Mouse (Mus musculus) MEL (cell line): ENCODE data around the gene Fbxo3.

Experiments used
- BHLHE40 ChIP-seq: IDR thresholded peaks from 2 replicates; pipeline ENCODE4 v1.6.1; 2012; ENCODE audit warnings: low read depth, mild to moderate bottlenecking, inconsistent platforms, low read length, improper control_type of control experiment, borderline replicate concordance
- CTCF ChIP-seq, 3 experiments: IDR thresholded peaks in 2 of 3; conservative IDR thresholded peaks in 1 of 3; 2 replicates each; pipeline ENCODE4 v1.5.1; 2011 to 2012; ENCODE audit warnings: low read length in 3 of 3, low read depth in 2 of 3, mild to moderate bottlenecking in 2 of 3, improper control_type of control experiment in 1 of 3, inconsistent platforms in 1 of 3, mixed read lengths in 1 of 3, moderate library complexity in 1 of 3; ENCODE audit not compliant: control insufficient read depth in 1 of 3, insufficient read depth in 1 of 3, poor library complexity in 1 of 3, severe bottlenecking in 1 of 3
- E2F4 ChIP-seq: IDR thresholded peaks from 2 replicates; pipeline ENCODE4 v1.6.1; 2011; ENCODE audit warnings: low read depth, low read length, improper control_type of control experiment, borderline replicate concordance
- EP300 ChIP-seq, 2 experiments: IDR thresholded peaks; 2 replicates each; pipeline ENCODE4 v1.6.1; 2011; ENCODE audit warnings: improper control_type of control experiment in 2 of 2, low read length in 2 of 2, low read depth in 1 of 2, mild to moderate bottlenecking in 1 of 2
- MAFK ChIP-seq: IDR thresholded peaks from 2 replicates; pipeline ENCODE4 v1.6.1; 2011; ENCODE audit warnings: low read depth, mild to moderate bottlenecking, low read length, improper control_type of control experiment, borderline replicate concordance
- MEF2A ChIP-seq: IDR thresholded peaks from 2 replicates; pipeline ENCODE4 v1.6.1; 2014; ENCODE audit warnings: low read depth, mild to moderate bottlenecking, inconsistent platforms, low read length, improper control_type of control experiment; ENCODE audit not compliant: poor library complexity, insufficient replicate concordance, severe bottlenecking; ENCODE audit errors: extremely low read depth
- POLR2A ChIP-seq, 2 experiments: IDR thresholded peaks; 2 replicates each; pipeline ENCODE4 v1.6.1; 2011 to 2012; ENCODE audit warnings: low read length in 2 of 2, mild to moderate bottlenecking in 2 of 2, control low read depth in 1 of 2, improper control_type of control experiment in 1 of 2, low read depth in 1 of 2, moderate library complexity in 1 of 2; ENCODE audit not compliant: control insufficient read depth in 1 of 2, insufficient read depth in 1 of 2, poor library complexity in 1 of 2
- POLR2AphosphoS5 ChIP-seq: IDR thresholded peaks from 2 replicates; pipeline ENCODE4 v1.6.1; 2012; ENCODE audit warnings: low read depth, borderline replicate concordance, mild to moderate bottlenecking, inconsistent platforms, low read length, moderate library complexity, mixed read lengths
- RCOR1 ChIP-seq: IDR thresholded peaks from 2 replicates; pipeline ENCODE4 v1.6.1; 2012; ENCODE audit warnings: low read depth, mild to moderate bottlenecking, inconsistent platforms, low read length, improper control_type of control experiment
- SMC3 ChIP-seq: IDR thresholded peaks from 2 replicates; pipeline ENCODE4 v1.6.1; 2011; ENCODE audit warnings: low read depth, low read length, improper control_type of control experiment
- TAL1 ChIP-seq: IDR thresholded peaks from 2 replicates; pipeline ENCODE4 v1.6.1; 2012; ENCODE audit warnings: mild to moderate bottlenecking, inconsistent platforms, low read length, moderate library complexity, mixed read lengths
- USF2 ChIP-seq, 2 experiments: IDR thresholded peaks; 2 replicates each; pipeline ENCODE4 v1.6.1; 2011 to 2012; ENCODE audit warnings: improper control_type of control experiment in 2 of 2, low read length in 2 of 2, borderline replicate concordance in 1 of 2, inconsistent platforms in 1 of 2, low read depth in 1 of 2, mild to moderate bottlenecking in 1 of 2; ENCODE audit not compliant: insufficient read depth in 1 of 2
- ZKSCAN1 ChIP-seq: IDR thresholded peaks from 2 replicates; pipeline ENCODE4 v1.6.1; 2012; ENCODE audit warnings: low read depth, mild to moderate bottlenecking, inconsistent platforms, low read length, improper control_type of control experiment, moderate library complexity

DNA sequence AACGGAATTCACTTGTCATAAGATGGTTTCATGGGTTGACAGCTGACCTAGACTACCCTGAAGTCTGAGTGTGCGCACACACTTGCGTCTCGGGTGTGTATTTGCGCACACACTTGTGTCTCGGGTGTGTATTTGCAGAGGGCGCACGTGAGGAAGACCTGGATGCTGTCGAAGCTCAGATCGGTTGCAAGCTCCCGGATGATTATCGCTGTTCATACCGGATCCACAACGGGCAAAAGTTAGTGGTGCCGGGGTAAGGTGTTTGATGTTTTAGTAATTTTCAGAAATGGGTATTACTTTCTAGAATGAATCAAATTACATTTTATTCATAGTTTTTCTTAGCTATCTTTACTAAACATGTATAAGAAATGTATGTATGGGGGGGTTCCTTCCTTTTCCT lies 15.2 kb downstream of the Fbxo3 start:
- TF ChIP-seq CTCF (IDR thresholded peaks at IDR 0.05 in 2 of 3, conservative IDR thresholded peaks at IDR 0.05 in 1 of 3; ENCODE audit: control insufficient read depth in 1 of 3, insufficient read depth in 1 of 3, low read depth in 2 of 3, low read length in 3 of 3, poor library complexity in 1 of 3, severe bottlenecking in 1 of 3): no peak
- no peak for TF ChIP-seq MAFK
- no peak for TF ChIP-seq POLR2AphosphoS5
- TF ChIP-seq TAL1: no peak
- TF ChIP-seq SMC3: no peak
- no peak for TF ChIP-seq EP300 (IDR thresholded peaks at IDR 0.05; ENCODE audit: low read depth in 1 of 2, low read length in 2 of 2)
- no peak for TF ChIP-seq POLR2A (IDR thresholded peaks at IDR 0.05; ENCODE audit: control insufficient read depth in 1 of 2, insufficient read depth in 1 of 2, low read depth in 1 of 2, low read length in 2 of 2, poor library complexity in 1 of 2)
- no peak for TF ChIP-seq ZKSCAN1
- TF ChIP-seq USF2 (IDR thresholded peaks at IDR 0.05; ENCODE audit: borderline replicate concordance in 1 of 2, insufficient read depth in 1 of 2, low read depth in 1 of 2, low read length in 2 of 2): no peak
- TF ChIP-seq RCOR1: no peak
- TF ChIP-seq E2F4: no peak
- TF ChIP-seq MEF2A: no peak
- no peak for TF ChIP-seq BHLHE40
